Comparison of ENCODE assay signal across 11 mouse cellular contexts in the genomic region with DNA sequence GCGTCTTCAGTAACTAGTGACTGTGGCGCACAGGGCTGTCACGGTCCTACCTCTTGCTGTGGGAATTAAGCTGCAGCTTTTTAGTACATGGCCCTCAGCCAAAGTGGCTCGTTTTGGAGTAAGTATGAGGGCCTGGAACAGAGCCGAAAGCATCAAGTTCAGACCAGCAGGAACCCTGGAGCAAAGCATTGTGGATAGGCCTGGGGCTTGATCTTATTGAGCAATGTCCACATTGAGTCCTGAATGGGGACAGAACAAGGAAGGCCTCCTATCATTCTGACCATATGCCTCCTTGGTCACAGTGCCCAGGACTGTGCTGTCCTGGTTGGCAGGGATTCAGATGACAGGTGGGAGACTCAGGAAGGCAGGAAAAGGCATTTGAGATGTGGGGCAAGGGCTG. TPM values are rescaled to one million over a fixed set of nuclear protein-coding genes. Genes with fewer than 3 reads are reported as not detected.
DNase-seq lines count a peak whose midpoint lies in the region; ATAC-seq and TF ChIP-seq lines count a peak whose summit lies in the region.
"Had no signal": no experiment of that assay in that cellular context is flagged by ENCODE, and none has a peak within 500 bp of the region (broad histone marks: within the 10 kb centered on the region; RNA-seq: fewer than 3 reads in every experiment).

No protein-coding gene starts in this region.

- no peak overlapping the region for H3K4me3 ChIP-seq in gastrocnemius, adult 2 months
- no peak overlapping the region for H3K4me3 ChIP-seq in lung, postnatal 0 days (ENCODE audit: low read depth, low read length)
- no peak overlapping the region for H3K4me3 ChIP-seq in limb, embryonic 10.5 days
- H3K4me3 ChIP-seq: embryonic facial prominence, embryonic 12.5 days; liver, embryonic 12.5 days had no signal

- no peak for TF ChIP-seq EP300 in lung, postnatal 0 days (IDR thresholded peaks at IDR 0.05)

- H3K9me3 ChIP-seq in lung, postnatal 0 days (ENCODE audit: low read length) = no peaks in the 10 kb centered on the region
- H3K9me3 ChIP-seq in limb, embryonic 10.5 days (replicated peaks) = no peaks in the 10 kb centered on the region
- H3K9me3 ChIP-seq: embryonic facial prominence, embryonic 12.5 days; liver, embryonic 12.5 days had no signal

- H3K36me3 ChIP-seq in lung, postnatal 0 days (ENCODE audit: insufficient read depth, low read length) = no peaks in the 10 kb centered on the region
- no peaks in the 10 kb centered on the region for H3K36me3 ChIP-seq in limb, embryonic 10.5 days
- H3K36me3 ChIP-seq: embryonic facial prominence, embryonic 12.5 days; liver, embryonic 12.5 days had no signal

- no peak for DNase-seq in gastrocnemius, adult 2 months
- DNase-seq in gastrocnemius, postnatal 4 days (ENCODE audit: low spot score in 2 of 2) = no peak
- peak; percentile 75 for DNase-seq in left cerebral cortex, postnatal 4 days
- DNase-seq in left cerebral cortex, postnatal 14 days (ENCODE audit: low spot score in 2 of 2) = no peak
- DNase-seq in cerebellum, adult 8-10 months = peak; percentile 81
- DNase-seq in lung, postnatal 0 days (ENCODE audit: low spot score) = peak; percentile 29
- no peak for DNase-seq in limb, embryonic 10.5 days (ENCODE audit: low spot score)

- peak; percentile 26; the same call in 1 of the 2 replicates for ATAC-seq in lung, postnatal 0 days
- ATAC-seq in activated CD4-positive, CD25-positive, alpha-beta regulatory T cell, adult 4 months = no peak

- no peak overlapping the region for H3K4me2 ChIP-seq in lung, postnatal 0 days (replicated peaks; ENCODE audit: low read depth, low read length)
- H3K4me2 ChIP-seq: embryonic facial prominence, embryonic 12.5 days; liver, embryonic 12.5 days had no signal

- intact Hi-C loops in gastrocnemius, adult 2 months (cut with DNase I) = loop anchor here (10.0 kb wide), 1 partner anchor 255 kb away; no protein-coding TSS in a partner anchor
- intact Hi-C loops in left cerebral cortex, postnatal 4 days (cut with DNase I) = loop anchor here (10.0 kb wide), 2 partner anchors 105 to 245 kb away; no protein-coding TSS in a partner anchor
- intact Hi-C loops in left cerebral cortex, postnatal 14 days (cut with DNase I) = no loop called here

- no peak for TF ChIP-seq CTCF in gastrocnemius, adult 2 months (IDR thresholded peaks at IDR 0.05)
- no peak for TF ChIP-seq CTCF in lung, postnatal 0 days (IDR thresholded peaks at IDR 0.05)

- H3K4me1 ChIP-seq in lung, postnatal 0 days (ENCODE audit: insufficient read depth, low read depth, low read length) = no peaks in the 10 kb centered on the region
- H3K4me1 ChIP-seq in limb, embryonic 10.5 days = peaks cover 17% of the 10 kb centered on the region

- WGBS in lung, postnatal 0 days = 38% methylated on average over 5 of the region's 5 CpGs
- WGBS in limb, embryonic 10.5 days = 88% methylated on average over 5 of the region's 5 CpGs

- no peaks in the 10 kb centered on the region for H3K27me3 ChIP-seq in lung, postnatal 0 days (replicated peaks; ENCODE audit: insufficient read depth, low read length)
- peaks cover 79% of the 10 kb centered on the region for H3K27me3 ChIP-seq in limb, embryonic 10.5 days (ENCODE audit: low read depth, poor library complexity, severe bottlenecking)

- no peak overlapping the region for H3K9ac ChIP-seq in lung, postnatal 0 days (replicated peaks; ENCODE audit: low read depth)
- H3K9ac ChIP-seq: embryonic facial prominence, embryonic 12.5 days; liver, embryonic 12.5 days had no signal

- H3K27ac ChIP-seq in gastrocnemius, adult 2 months = peak overlapping the region; percentile 64
- H3K27ac ChIP-seq in lung, postnatal 0 days (ENCODE audit: low read length) = no peak overlapping the region
- no peak overlapping the region for H3K27ac ChIP-seq in limb, embryonic 10.5 days
- H3K27ac ChIP-seq: embryonic facial prominence, embryonic 12.5 days; liver, embryonic 12.5 days; stomach, postnatal 0 days had no signal

RNA-seq across cellular contexts. Expression of gene Rtl5, which starts 10.9 kb away (rescaled TPM):
- total RNA-seq in gastrocnemius, adult 2 months (2021) = under 1 TPM; 0.53 to 0.94 TPM
- 1 to 10 TPM; 2.9 to 3.6 TPM for total RNA-seq in gastrocnemius, postnatal 4 days (2021)
- 10 to 100 TPM; 14.0 to 17.3 TPM for total RNA-seq in left cerebral cortex, postnatal 4 days (2021)
- total RNA-seq in left cerebral cortex, postnatal 14 days (2021) = 10 to 100 TPM; 12.3 to 14.3 TPM
- polyA plus RNA-seq in lung, postnatal 0 days (2015; fragmentation: Nextera tagmentation; extraction: Ambion mirVana) = 1.5 and 1.7 TPM in 2 replicates
- polyA plus RNA-seq in limb, embryonic 10.5 days (2016; fragmentation: Nextera tagmentation; extraction: Ambion mirVana) = 1.5 and 2.9 TPM in 2 replicates
- 1 to 10 TPM in 1 of 2 experiments, under 1 TPM in 1; 0.48 to 1.0 TPM for polyA plus RNA-seq in activated CD4-positive, CD25-positive, alpha-beta regulatory T cell, adult 4 months (2017; shearing (Covaris generic))

RNA-seq across cellular contexts. Expression of gene Pin4, which starts 59.0 kb away (rescaled TPM):
- total RNA-seq in gastrocnemius, adult 2 months (2021) = 10 to 100 TPM; 25.0 to 40.3 TPM
- 10 to 100 TPM; 38.8 to 42.2 TPM for total RNA-seq in gastrocnemius, postnatal 4 days (2021)
- total RNA-seq in left cerebral cortex, postnatal 4 days (2021) = 10 to 100 TPM; 19.1 to 23.7 TPM
- total RNA-seq in left cerebral cortex, postnatal 14 days (2021) = 10 to 100 TPM; 15.2 to 22.2 TPM
- polyA plus RNA-seq in lung, postnatal 0 days (2015; fragmentation: Nextera tagmentation; extraction: Ambion mirVana) = 41.4 and 58.7 TPM in 2 replicates
- polyA plus RNA-seq in limb, embryonic 10.5 days (2016; fragmentation: Nextera tagmentation; extraction: Ambion mirVana) = 81.2 and 96.0 TPM in 2 replicates
- polyA plus RNA-seq in activated CD4-positive, CD25-positive, alpha-beta regulatory T cell, adult 4 months (2017; shearing (Covaris generic)) = 10 to 100 TPM; 37.4 to 63.2 TPM

Comparison
In these comparisons a context has a peak if more than half of its experiments do, and no peak if none do; other contexts are left out.
1. DNase-seq: peak in left cerebral cortex, postnatal 4 days (single experiment), cerebellum, adult 8-10 months (single experiment) and lung, postnatal 0 days (single experiment); none in gastrocnemius, adult 2 months (single experiment), gastrocnemius, postnatal 4 days (0 of 2), left cerebral cortex, postnatal 14 days (0 of 2) and limb, embryonic 10.5 days (single experiment).